Mouse (Mus musculus): ENCODE measurements around the gene Shisal1. TPM values are rescaled to one million over a fixed set of nuclear protein-coding genes. Genes with fewer than 3 reads are reported as not detected.

Gene Shisal1
- total RNA-seq, 1 experiment = 0.58 TPM

GRCm38 (mm10) chr15:84336281-84336817, 110.5 kb downstream of the Shisal1 start:
- Histone ChIP-seq H3K4me3 (ENCODE audit: insufficient read depth in 1 of 2, low read depth in 1 of 2, low read length in 2 of 2, poor library complexity in 1 of 2, severe bottlenecking in 1 of 2) (no peak overlapping the region), H3K36me3 (ENCODE audit: control insufficient read depth, insufficient read depth, low read length, poor library complexity, severe bottlenecking) (no peaks in the 10 kb centered on the region), H3K27ac (ENCODE audit: insufficient read depth, low read depth, low read length, poor library complexity, severe bottlenecking) (no peak overlapping the region), H3K9me3 (ENCODE audit: control insufficient read depth, insufficient read depth, low read depth, low read length) (no peaks in the 10 kb centered on the region), H3K9ac (ENCODE audit: insufficient read depth, low read depth, low read length, poor library complexity, severe bottlenecking) (no peak overlapping the region), H3K4me1 (ENCODE audit: control insufficient read depth in 2 of 2, insufficient read depth in 2 of 2, low read length in 2 of 2, poor library complexity in 1 of 2) (no peaks in the 10 kb centered on the region)
- in situ Hi-C loops (cut with MboI; ENCODE audit: low sequenced_read_pairs in 2 of 2, unreplicated experiment in 2 of 2) = no loop called here
- DNase-seq (ENCODE audit: low read depth, low spot score) = no peak
- TF ChIP-seq HCFC1 (IDR thresholded peaks at IDR 0.05; ENCODE audit: borderline replicate concordance, insufficient read depth, low read length) = no peak
- no peak for TF ChIP-seq ZNF384 (IDR thresholded peaks at IDR 0.05; ENCODE audit: low read depth, low read length)
- no peak for TF ChIP-seq ZC3H11A (IDR thresholded peaks at IDR 0.05; ENCODE audit: borderline replicate concordance, low read depth, low read length)
- no peak for TF ChIP-seq CHD2 (IDR thresholded peaks at IDR 0.05; ENCODE audit: low read depth, low read length)
- no peak for TF ChIP-seq MAFK (IDR thresholded peaks at IDR 0.05; ENCODE audit: insufficient read depth, low read depth, low read length)

- Histone ChIP-seq H3K9ac (ENCODE audit: insufficient read depth, low read depth, low read length, poor library complexity, severe bottlenecking) (no peak overlapping the region), H3K36me3 (ENCODE audit: control insufficient read depth, insufficient read depth, low read length, poor library complexity, severe bottlenecking) (no peaks in the 10 kb centered on the region), H3K4me1 (ENCODE audit: control insufficient read depth in 2 of 2, insufficient read depth in 2 of 2, low read length in 2 of 2, poor library complexity in 1 of 2) (no peaks in the 10 kb centered on the region), H3K4me3 (ENCODE audit: insufficient read depth in 1 of 2, low read depth in 1 of 2, low read length in 2 of 2, poor library complexity in 1 of 2, severe bottlenecking in 1 of 2) (no peak overlapping the region), H3K27ac (ENCODE audit: insufficient read depth, low read depth, low read length, poor library complexity, severe bottlenecking) (no peak overlapping the region), H3K9me3 (ENCODE audit: control insufficient read depth, insufficient read depth, low read depth, low read length) (no peaks in the 10 kb centered on the region)
- TF ChIP-seq MAFK (IDR thresholded peaks at IDR 0.05; ENCODE audit: insufficient read depth, low read depth, low read length) (no peak), ZNF384 (IDR thresholded peaks at IDR 0.05; ENCODE audit: low read depth, low read length) (no peak), ZC3H11A (IDR thresholded peaks at IDR 0.05; ENCODE audit: borderline replicate concordance, low read depth, low read length) (no peak)
- DNase-seq (ENCODE audit: low read depth, low spot score) = no peak
- in situ Hi-C loops (cut with MboI; ENCODE audit: low sequenced_read_pairs in 2 of 2, unreplicated experiment in 2 of 2) = no loop called here
Measured at GRCm38 (mm10) chr15:84331066-84331612, 115.8 kb downstream of the Shisal1 start.

- in situ Hi-C loops (cut with MboI; ENCODE audit: low sequenced_read_pairs in 2 of 2, unreplicated experiment in 2 of 2) = no loop called here
Measured at GRCm38 (mm10) chr15:84329940-84330339, 117.0 kb downstream of the Shisal1 start.

More at GRCm38 (mm10) chr15:84329940-84330339, 117.0 kb downstream of the Shisal1 start:
- Histone ChIP-seq H3K36me3 (ENCODE audit: control insufficient read depth, insufficient read depth, low read length, poor library complexity, severe bottlenecking) (no peaks in the 10 kb centered on the region), H3K4me3 (ENCODE audit: insufficient read depth in 1 of 2, low read depth in 1 of 2, low read length in 2 of 2, poor library complexity in 1 of 2, severe bottlenecking in 1 of 2) (no peak overlapping the region), H3K9ac (ENCODE audit: insufficient read depth, low read depth, low read length, poor library complexity, severe bottlenecking) (no peak overlapping the region), H3K27ac (ENCODE audit: insufficient read depth, low read depth, low read length, poor library complexity, severe bottlenecking) (no peak overlapping the region), H3K9me3 (ENCODE audit: control insufficient read depth, insufficient read depth, low read depth, low read length) (no peaks in the 10 kb centered on the region), H3K4me1 (ENCODE audit: control insufficient read depth in 2 of 2, insufficient read depth in 2 of 2, low read length in 2 of 2, poor library complexity in 1 of 2) (peaks cover 0 to 6% of the 10 kb centered on the region in 2 experiments; a peak in 1 of 4 replicates)
- TF ChIP-seq ZC3H11A (IDR thresholded peaks at IDR 0.05; ENCODE audit: borderline replicate concordance, low read depth, low read length) = no peak
- no peak for TF ChIP-seq CHD2 (IDR thresholded peaks at IDR 0.05; ENCODE audit: low read depth, low read length)
- no peak for TF ChIP-seq HCFC1 (IDR thresholded peaks at IDR 0.05; ENCODE audit: borderline replicate concordance, insufficient read depth, low read length)
- no peak for TF ChIP-seq MAFK (IDR thresholded peaks at IDR 0.05; ENCODE audit: insufficient read depth, low read depth, low read length)
- no peak for TF ChIP-seq ZNF384 (IDR thresholded peaks at IDR 0.05; ENCODE audit: low read depth, low read length)
- DNase-seq (ENCODE audit: low read depth, low spot score) = no peak

Other genes starting within 250 kb of the Shisal1 start
- 10.8 and 18.6 TPM in 2 replicates for gene Parvb, start 215.1 kb downstream of the Shisal1 start, total RNA-seq (2012; rRNA removed)
- 1.3 TPM in 2 replicates for gene Parvg, start 123.1 kb downstream of the Shisal1 start, total RNA-seq (2012; rRNA removed)
- 3.1 and 3.3 TPM in 2 replicates for gene Rtl6, start 110.7 kb upstream of the Shisal1 start, total RNA-seq (2012; rRNA removed)
- gene Prr5, start 222.5 kb upstream of the Shisal1 start, total RNA-seq (2012; rRNA removed) = 7.3 and 11.6 TPM in 2 replicates